Comparison of ENCODE assay signal across 21 mouse cellular contexts in the genomic region with DNA sequence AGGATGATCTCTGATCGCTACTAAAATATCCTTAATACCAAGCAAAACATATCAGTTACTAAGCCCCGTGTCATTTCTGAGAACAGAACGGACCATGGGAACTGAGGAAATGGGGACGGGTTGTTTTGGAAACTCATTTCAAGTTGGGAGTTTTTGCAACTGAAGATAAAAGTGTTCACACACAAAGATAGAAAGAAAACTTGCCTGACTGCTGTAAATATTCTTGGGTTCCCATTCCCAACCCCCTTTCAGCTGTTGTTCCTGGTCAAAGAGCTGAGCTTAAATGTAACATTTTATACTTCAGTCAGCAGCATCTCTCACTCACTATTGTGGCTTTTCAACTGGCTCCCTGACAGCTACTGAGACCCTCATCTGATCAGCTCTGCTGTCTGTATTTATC.
DNase-seq lines count a peak whose midpoint lies in the region; ATAC-seq and TF ChIP-seq lines count a peak whose summit lies in the region.
"Had no signal": no experiment of that assay in that cellular context is flagged by ENCODE, and none has a peak within 500 bp of the region (broad histone marks: within the 10 kb centered on the region; RNA-seq: fewer than 3 reads in every experiment).

No protein-coding gene starts in this region.

- H3K36me3 ChIP-seq in intestine, embryonic 14.5 days (ENCODE audit: control insufficient read depth, insufficient read depth, low read length) = no peaks in the 10 kb centered on the region
- H3K36me3 ChIP-seq in intestine, postnatal 0 days (ENCODE audit: control insufficient read depth, insufficient read depth) = no peaks in the 10 kb centered on the region
- H3K36me3 ChIP-seq in embryonic facial prominence, embryonic 15.5 days = no peaks in the 10 kb centered on the region
- no peaks in the 10 kb centered on the region for H3K36me3 ChIP-seq in stomach, embryonic 15.5 days
- no peaks in the 10 kb centered on the region for H3K36me3 ChIP-seq in hindbrain, embryonic 11.5 days (ENCODE audit: control insufficient read depth, insufficient read depth, low read length)
- H3K36me3 ChIP-seq: liver, embryonic 12.5 days had no signal

- ATAC-seq in intestine, embryonic 14.5 days (replicated peaks; ENCODE audit: low FRiP score, low TSS enrichment, low read depth) = no peak
- ATAC-seq in intestine, postnatal 0 days = no peak
- ATAC-seq in embryonic facial prominence, embryonic 15.5 days (ENCODE audit: insufficient number of reproducible peaks, low FRiP score, low TSS enrichment, low read depth) = no peak
- ATAC-seq in stomach, embryonic 15.5 days (ENCODE audit: insufficient read depth, low FRiP score, low read depth) = no peak
- no peak for ATAC-seq in hindbrain, embryonic 11.5 days (ENCODE audit: low FRiP score)
- ATAC-seq: forebrain, embryonic 13.5 days; hindbrain, postnatal 0 days; liver, embryonic 12.5 days had no signal

- H3K27me3 ChIP-seq in intestine, embryonic 14.5 days (replicated peaks; ENCODE audit: control insufficient read depth, insufficient read depth, low read length) = no peaks in the 10 kb centered on the region
- H3K27me3 ChIP-seq in intestine, postnatal 0 days (replicated peaks; ENCODE audit: control insufficient read depth, insufficient read depth, low read length) = no peaks in the 10 kb centered on the region
- H3K27me3 ChIP-seq in embryonic facial prominence, embryonic 15.5 days = no peaks in the 10 kb centered on the region
- H3K27me3 ChIP-seq in stomach, embryonic 15.5 days (replicated peaks) = no peaks in the 10 kb centered on the region
- no peaks in the 10 kb centered on the region for H3K27me3 ChIP-seq in hindbrain, embryonic 11.5 days (ENCODE audit: control insufficient read depth, insufficient read depth, low read length)
- H3K27me3 ChIP-seq: forebrain, embryonic 13.5 days; liver, embryonic 12.5 days had no signal

- H3K4me2 ChIP-seq in intestine, embryonic 14.5 days (ENCODE audit: low read length) = no peak overlapping the region
- no peak overlapping the region for H3K4me2 ChIP-seq in intestine, postnatal 0 days (replicated peaks; ENCODE audit: low read depth)
- no peak overlapping the region for H3K4me2 ChIP-seq in embryonic facial prominence, embryonic 15.5 days (replicated peaks)
- H3K4me2 ChIP-seq in stomach, embryonic 15.5 days = no peak overlapping the region
- no peak overlapping the region for H3K4me2 ChIP-seq in hindbrain, embryonic 11.5 days (replicated peaks; ENCODE audit: low read depth, low read length)
- H3K4me2 ChIP-seq: forebrain, embryonic 13.5 days; liver, embryonic 12.5 days had no signal

- H3K27ac ChIP-seq in intestine, embryonic 14.5 days (ENCODE audit: low read depth) = peak overlapping the region; percentile 60; the same call in 1 of the 2 replicates
- H3K27ac ChIP-seq in intestine, postnatal 0 days (ENCODE audit: low read depth, low read length) = no peak overlapping the region
- peak overlapping the region; percentile 65; the same call in 1 of the 2 replicates for H3K27ac ChIP-seq in embryonic facial prominence, embryonic 15.5 days (replicated peaks)
- peak overlapping the region; percentile 63 for H3K27ac ChIP-seq in stomach, embryonic 15.5 days
- no peak overlapping the region for H3K27ac ChIP-seq in hindbrain, embryonic 11.5 days (ENCODE audit: low read depth, low read length)
- H3K27ac ChIP-seq: forebrain, embryonic 13.5 days; hindbrain, postnatal 0 days; layer of hippocampus, adult 2 months; liver, embryonic 12.5 days had no signal

- TF ChIP-seq CTCF in intestine, postnatal 0 days (IDR thresholded peaks at IDR 0.05; ENCODE audit: low read depth) = no peak

- H3K4me3 ChIP-seq in intestine, embryonic 14.5 days (ENCODE audit: low read depth, low read length) = no peak overlapping the region
- no peak overlapping the region for H3K4me3 ChIP-seq in intestine, postnatal 0 days (ENCODE audit: low read depth, low read length)
- no peak overlapping the region for H3K4me3 ChIP-seq in embryonic facial prominence, embryonic 15.5 days (replicated peaks)
- H3K4me3 ChIP-seq in stomach, embryonic 15.5 days (replicated peaks) = no peak overlapping the region
- H3K4me3 ChIP-seq in hindbrain, embryonic 11.5 days (ENCODE audit: low read depth, low read length) = no peak overlapping the region
- H3K4me3 ChIP-seq: forebrain, embryonic 13.5 days; layer of hippocampus, adult 2 months; liver, embryonic 12.5 days had no signal

- DNase-seq in heart, adult 18-20 months = peak; percentile 36 to 55
- no peak for DNase-seq in heart, postnatal 4 days
- peak; percentile 38 for DNase-seq in intestine, embryonic 14.5 days (ENCODE audit: low spot score)
- DNase-seq in hindbrain, embryonic 11.5 days (ENCODE audit: low spot score) = no peak
- DNase-seq: adrenal gland, postnatal 25 days; cerebellum, adult 18-20 months; cerebellum, postnatal 36 days; gastrocnemius, postnatal 25 days; kidney, adult 18-20 months; kidney, postnatal 14 days; lung, embryonic 14.5 days; lung, postnatal 36 days; thymus, adult 18-20 months; thymus, postnatal 4 days had no signal

- peaks cover 18% of the 10 kb centered on the region for H3K4me1 ChIP-seq in intestine, embryonic 14.5 days (replicated peaks; ENCODE audit: control insufficient read depth, insufficient read depth, low read length)
- no peaks in the 10 kb centered on the region for H3K4me1 ChIP-seq in intestine, postnatal 0 days (replicated peaks; ENCODE audit: control insufficient read depth, insufficient read depth, low read length)
- peaks cover 16% of the 10 kb centered on the region for H3K4me1 ChIP-seq in embryonic facial prominence, embryonic 15.5 days
- H3K4me1 ChIP-seq in stomach, embryonic 15.5 days = peaks cover 17% of the 10 kb centered on the region
- H3K4me1 ChIP-seq in hindbrain, embryonic 11.5 days (replicated peaks; ENCODE audit: control insufficient read depth, insufficient read depth, low read length) = peaks cover 2% of the 10 kb centered on the region; the same call in 1 of the 2 replicates
- H3K4me1 ChIP-seq: liver, embryonic 12.5 days had no signal

- H3K9ac ChIP-seq in intestine, embryonic 14.5 days (ENCODE audit: low read length) = no peak overlapping the region
- no peak overlapping the region for H3K9ac ChIP-seq in intestine, postnatal 0 days (ENCODE audit: low read depth, low read length)
- H3K9ac ChIP-seq in embryonic facial prominence, embryonic 15.5 days = no peak overlapping the region
- H3K9ac ChIP-seq in stomach, embryonic 15.5 days = no peak overlapping the region
- no peak overlapping the region for H3K9ac ChIP-seq in hindbrain, embryonic 11.5 days (ENCODE audit: low read depth, low read length)
- H3K9ac ChIP-seq: forebrain, embryonic 13.5 days; liver, embryonic 12.5 days; lung, embryonic 14.5 days had no signal

- 55% methylated on average over 4 of the region's 4 CpGs for WGBS in intestine, embryonic 14.5 days
- 66% methylated on average over 4 of the region's 4 CpGs for WGBS in intestine, postnatal 0 days
- 47% methylated on average over 4 of the region's 4 CpGs for WGBS in embryonic facial prominence, embryonic 15.5 days
- WGBS in stomach, embryonic 15.5 days = 45% methylated on average over 4 of the region's 4 CpGs
- WGBS in hindbrain, embryonic 11.5 days = 82% methylated on average over 4 of the region's 4 CpGs

- H3K9me3 ChIP-seq in intestine, embryonic 14.5 days (ENCODE audit: control insufficient read depth, low read length) = no peaks in the 10 kb centered on the region
- no peaks in the 10 kb centered on the region for H3K9me3 ChIP-seq in intestine, postnatal 0 days (ENCODE audit: control insufficient read depth)
- H3K9me3 ChIP-seq in embryonic facial prominence, embryonic 15.5 days (replicated peaks) = no peaks in the 10 kb centered on the region
- H3K9me3 ChIP-seq in stomach, embryonic 15.5 days = no peaks in the 10 kb centered on the region
- H3K9me3 ChIP-seq in hindbrain, embryonic 11.5 days (ENCODE audit: control insufficient read depth, low read length) = no peaks in the 10 kb centered on the region
- H3K9me3 ChIP-seq: forebrain, embryonic 13.5 days; liver, embryonic 12.5 days had no signal

Comparison
In these comparisons a context has a peak if more than half of its experiments do, and no peak if none do; other contexts are left out.
1. DNase-seq: peak in heart, adult 18-20 months (2 of 2) and intestine, embryonic 14.5 days (single experiment); none in heart, postnatal 4 days (single experiment) and hindbrain, embryonic 11.5 days (single experiment).
2. H3K27ac ChIP-seq: peak in intestine, embryonic 14.5 days (single experiment), embryonic facial prominence, embryonic 15.5 days (single experiment) and stomach, embryonic 15.5 days (single experiment); none in intestine, postnatal 0 days (single experiment) and hindbrain, embryonic 11.5 days (single experiment).